Mouse (Mus musculus) embryonic facial prominence, embryonic 10.5 days (tissue): ENCODE measurements at regions not wholly inside any gene's neighbourhood (a gene's known extent, or its start where the extent isn't known, plus 50 kb on each side); places are given as distances from the start of the nearest gene placed in this dataset.

ENCODE experiments used
- DNase-seq: peaks from one replicate; pipeline ENCODE4 v3.0.0-alpha.2; 2017; ENCODE audit warnings: low spot score
- H3K27ac ChIP-seq: fragments of 300-500 bp; sonication (generic); replicated peaks from 2 replicates; pipeline ENCODE4 v1.5.1; 2016; ENCODE audit warnings: mild to moderate bottlenecking
- H3K27me3 ChIP-seq: fragments of 300-500 bp; sonication (generic); replicated peaks from 2 replicates; pipeline ENCODE4 v1.6.1; 2016; ENCODE audit warnings: low read depth, mild to moderate bottlenecking; ENCODE audit not compliant: poor library complexity, severe bottlenecking
- H3K36me3 ChIP-seq: fragments of 300-500 bp; sonication (generic); replicated peaks from 2 replicates; pipeline ENCODE4 v1.6.1; 2016; ENCODE audit warnings: mild to moderate bottlenecking, moderate library complexity
- H3K4me1 ChIP-seq: fragments of 300-500 bp; sonication (generic); 2 replicates; pipeline ENCODE4 v1.6.1; 2016
- H3K4me3 ChIP-seq: fragments of 300-500 bp; sonication (generic); 2 replicates; pipeline ENCODE4 v1.5.1; 2016; ENCODE audit warnings: mild to moderate bottlenecking, moderate library complexity
- H3K9me3 ChIP-seq: fragments of 300-500 bp; sonication (generic); 2 replicates; pipeline ENCODE4 v1.6.1; 2016; ENCODE audit warnings: mild to moderate bottlenecking
- WGBS: fragments of 180-500 bp; shearing (Covaris S2); methylation state at CpG from one replicate; pipeline ENCODE4 v1.1.7; 2016; 5-methylcytosine and 5-hydroxymethylcytosine counted together

DNA sequence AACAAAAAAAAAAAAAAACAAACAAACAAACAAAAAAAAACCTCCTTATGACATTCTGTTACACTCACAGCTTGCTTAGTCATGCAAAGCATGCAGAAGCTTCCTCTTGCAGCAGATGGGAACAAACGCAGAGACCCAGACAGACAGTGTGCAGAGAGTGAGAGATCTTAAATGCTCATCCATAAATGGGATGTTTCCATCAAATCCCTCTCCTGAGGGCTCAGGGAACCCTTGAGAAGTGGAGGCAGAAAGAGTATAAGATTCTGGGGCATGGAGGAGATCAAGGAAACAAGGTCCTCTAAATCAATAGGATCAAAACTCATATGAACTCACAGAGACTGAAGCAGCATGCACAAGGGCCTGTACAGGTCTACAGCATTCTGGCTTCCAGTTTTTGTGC, 52.5 kb downstream of the Adm start:
- no peaks in the 10 kb centered on the region for H3K9me3 ChIP-seq
- 91% methylated on average over 1 of the region's 1 CpGs for WGBS

DNA sequence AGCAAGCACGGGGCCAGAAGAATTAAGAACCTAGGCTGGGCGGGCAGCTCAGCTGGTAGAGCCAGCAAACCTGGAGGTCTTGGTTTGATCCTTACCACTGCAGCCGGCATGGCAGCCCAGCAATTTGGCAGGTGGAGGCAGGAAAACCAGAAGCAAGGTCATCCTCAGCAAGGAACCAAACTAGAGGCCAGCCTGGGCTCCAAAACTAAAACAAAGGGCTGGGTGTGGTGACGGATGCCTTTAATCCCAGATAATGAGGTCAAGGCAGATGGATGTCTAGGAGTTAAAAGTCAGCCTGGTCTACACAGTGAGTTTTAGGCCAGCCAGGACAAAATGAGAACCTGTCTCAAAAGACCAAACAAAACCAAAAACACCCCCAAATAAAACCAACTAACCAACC, 55.5 kb downstream of the Adm start:
- Histone ChIP-seq H3K4me1 (no peaks in the 10 kb centered on the region), H3K9me3 (no peaks in the 10 kb centered on the region), H3K36me3 (no peaks in the 10 kb centered on the region), H3K27me3 (no peaks in the 10 kb centered on the region), H3K4me3 (no peak overlapping the region), H3K27ac (no peak overlapping the region)
- WGBS = 76% methylated on average over 4 of the region's 4 CpGs
- no peak for DNase-seq

More for the DNA sequence above, 52.5 kb downstream of the Adm start:
- no peak for DNase-seq
- peaks cover 4% of the 10 kb centered on the region; the same call in 1 of the 2 replicates for H3K4me1 ChIP-seq
- H3K4me3 ChIP-seq = no peak overlapping the region
- no peak overlapping the region for H3K27ac ChIP-seq
- no peaks in the 10 kb centered on the region for H3K36me3 ChIP-seq
- no peaks in the 10 kb centered on the region for H3K27me3 ChIP-seq

DNA sequence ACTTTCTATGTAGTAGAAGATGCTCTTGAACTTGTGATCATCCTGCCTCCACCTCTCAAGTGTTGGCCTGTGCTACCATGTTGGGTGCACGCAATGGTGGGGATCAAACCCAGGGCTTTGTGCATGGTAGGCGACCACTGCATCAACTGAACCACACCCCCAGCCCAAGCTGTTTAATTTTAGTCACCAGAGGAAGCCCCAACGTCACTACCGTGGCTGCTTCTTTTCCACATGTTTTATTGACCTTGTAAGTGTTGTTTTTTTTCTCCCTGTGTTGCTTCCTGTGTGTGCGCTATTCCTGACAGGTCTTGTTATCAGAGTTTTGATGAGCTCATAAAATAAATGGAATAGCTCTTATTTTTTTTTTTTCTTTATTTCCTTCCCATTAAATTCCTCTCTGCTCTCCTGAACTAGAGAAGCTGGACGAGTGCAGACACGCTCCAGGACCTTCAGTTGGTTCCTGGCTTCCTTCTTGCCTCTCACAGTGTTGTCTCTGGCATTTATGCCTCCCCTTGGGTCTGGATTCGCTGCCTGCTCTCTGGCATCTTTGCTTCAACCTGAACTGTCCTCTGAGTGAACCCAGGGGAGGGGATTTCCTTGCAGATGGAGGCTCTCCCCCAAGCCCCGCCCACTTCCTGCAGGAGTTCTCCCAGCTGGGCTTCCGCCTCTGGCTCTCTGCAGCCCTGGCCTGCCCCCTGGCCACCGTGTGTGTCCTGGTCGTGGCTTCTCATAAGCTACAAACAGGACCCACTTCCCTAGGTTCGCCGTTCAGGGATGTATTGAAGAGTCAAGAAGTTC, 61.6 kb downstream of the Adm start:
- Histone ChIP-seq H3K4me3 (peak overlapping the region; percentile 26; the same call in 1 of the 2 replicates), H3K27ac (peak overlapping the region; percentile 77), H3K36me3 (no peaks in the 10 kb centered on the region), H3K4me1 (peaks cover 18% of the 10 kb centered on the region), H3K9me3 (no peaks in the 10 kb centered on the region), H3K27me3 (no peaks in the 10 kb centered on the region)
- peak; percentile 88 for DNase-seq
- WGBS = 41% methylated on average over 14 of the region's 14 CpGs

DNA sequence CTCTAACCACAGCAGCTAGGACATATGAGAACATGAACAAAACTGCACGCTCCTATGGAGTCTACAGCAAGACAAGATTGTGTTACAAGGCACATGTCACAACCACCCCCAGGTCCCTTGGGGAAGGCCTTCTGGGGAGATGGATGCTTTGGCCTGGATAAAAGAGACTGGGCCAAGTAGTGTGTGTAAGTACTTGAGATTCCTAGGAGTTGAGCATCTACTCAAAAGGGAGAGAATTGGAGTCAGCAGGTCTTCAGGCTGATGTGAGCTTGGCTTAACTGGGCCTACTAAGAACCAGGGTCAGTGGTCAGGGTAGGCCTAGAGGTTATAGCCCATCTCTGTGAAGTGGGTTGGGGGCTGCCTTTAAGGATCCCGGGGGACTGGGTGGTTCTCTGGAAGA, 62.8 kb downstream of the Adm start:
- H3K27me3 ChIP-seq = no peaks in the 10 kb centered on the region
- no peak for DNase-seq
- H3K36me3 ChIP-seq = no peaks in the 10 kb centered on the region
- 91% methylated on average over 2 of the region's 2 CpGs for WGBS
- no peaks in the 10 kb centered on the region for H3K9me3 ChIP-seq
- no peak overlapping the region for H3K4me3 ChIP-seq
- H3K27ac ChIP-seq = no peak overlapping the region
- H3K4me1 ChIP-seq = peaks cover 18% of the 10 kb centered on the region

DNA sequence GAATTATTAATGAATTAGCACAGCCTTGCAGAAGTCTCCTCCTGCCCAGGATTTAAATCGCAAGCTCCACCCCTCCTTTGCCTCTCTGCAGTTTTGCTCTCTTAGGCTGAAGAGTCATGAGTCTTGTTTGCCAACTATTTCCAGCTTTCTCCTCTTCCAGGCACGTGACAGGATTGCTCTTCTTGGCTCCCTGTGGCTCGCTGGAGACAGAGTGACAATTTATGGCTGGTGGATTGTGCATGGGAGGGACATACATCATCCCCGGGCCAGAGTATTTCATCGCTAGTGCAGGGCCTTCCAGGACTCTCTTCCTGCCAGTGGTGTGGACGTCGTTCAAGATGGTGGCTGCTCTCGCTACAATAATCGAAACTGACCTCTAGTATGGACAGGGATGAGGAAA, 63.4 kb downstream of the Adm start:
- H3K36me3 ChIP-seq = no peaks in the 10 kb centered on the region
- H3K9me3 ChIP-seq = no peaks in the 10 kb centered on the region
- peaks cover 18% of the 10 kb centered on the region for H3K4me1 ChIP-seq
- H3K27ac ChIP-seq = no peak overlapping the region
- no peaks in the 10 kb centered on the region for H3K27me3 ChIP-seq
- no peak for DNase-seq
- WGBS = 94% methylated on average over 9 of the region's 9 CpGs
- H3K4me3 ChIP-seq = no peak overlapping the region

DNA sequence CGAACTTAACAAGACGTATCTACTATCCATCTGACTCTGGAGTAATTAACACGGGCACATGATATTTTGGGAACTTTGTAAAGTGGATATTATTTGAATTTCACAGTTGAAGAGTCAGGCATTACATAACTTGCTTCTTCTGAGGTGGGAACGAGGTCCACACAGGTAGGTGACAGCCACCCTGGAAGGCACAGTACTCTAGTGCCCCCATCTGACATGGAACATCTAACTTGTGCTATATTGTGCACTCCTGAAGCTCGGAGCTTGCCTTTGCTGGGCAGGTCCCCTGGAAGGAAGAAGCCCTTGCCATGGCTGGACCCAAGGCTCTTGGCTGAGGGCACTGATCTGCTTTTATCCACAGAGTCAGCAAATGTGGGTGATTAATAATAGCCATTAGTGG, 66.8 kb downstream of the Adm start:
- Histone ChIP-seq H3K4me1 (peaks cover 10% of the 10 kb centered on the region), H3K9me3 (no peaks in the 10 kb centered on the region), H3K27me3 (no peaks in the 10 kb centered on the region), H3K27ac (no peak overlapping the region), H3K4me3 (no peak overlapping the region), H3K36me3 (no peaks in the 10 kb centered on the region)
- DNase-seq = no peak
- 79% methylated on average over 5 of the region's 5 CpGs for WGBS

DNA sequence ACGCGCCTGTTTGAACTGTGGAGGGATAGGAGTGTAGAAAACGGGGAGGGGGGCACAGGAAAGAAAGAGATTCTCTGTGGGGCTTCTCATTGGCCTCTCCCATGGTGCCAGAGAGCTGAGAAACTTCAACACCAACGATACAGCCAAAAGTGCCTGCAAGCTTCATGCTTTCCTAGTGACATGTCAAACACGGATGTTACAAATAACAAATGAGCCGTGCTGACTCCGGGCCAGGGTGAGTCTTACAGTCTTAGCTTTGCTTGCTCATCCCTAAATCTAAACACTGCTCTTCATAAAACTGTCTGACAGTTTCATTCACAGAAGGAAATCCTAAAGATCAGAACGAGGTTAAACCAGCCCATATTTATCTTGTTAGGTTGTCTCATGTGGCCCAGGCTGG, 68.3 kb downstream of the Adm start:
- WGBS = 90% methylated on average over 8 of the region's 8 CpGs

DNA sequence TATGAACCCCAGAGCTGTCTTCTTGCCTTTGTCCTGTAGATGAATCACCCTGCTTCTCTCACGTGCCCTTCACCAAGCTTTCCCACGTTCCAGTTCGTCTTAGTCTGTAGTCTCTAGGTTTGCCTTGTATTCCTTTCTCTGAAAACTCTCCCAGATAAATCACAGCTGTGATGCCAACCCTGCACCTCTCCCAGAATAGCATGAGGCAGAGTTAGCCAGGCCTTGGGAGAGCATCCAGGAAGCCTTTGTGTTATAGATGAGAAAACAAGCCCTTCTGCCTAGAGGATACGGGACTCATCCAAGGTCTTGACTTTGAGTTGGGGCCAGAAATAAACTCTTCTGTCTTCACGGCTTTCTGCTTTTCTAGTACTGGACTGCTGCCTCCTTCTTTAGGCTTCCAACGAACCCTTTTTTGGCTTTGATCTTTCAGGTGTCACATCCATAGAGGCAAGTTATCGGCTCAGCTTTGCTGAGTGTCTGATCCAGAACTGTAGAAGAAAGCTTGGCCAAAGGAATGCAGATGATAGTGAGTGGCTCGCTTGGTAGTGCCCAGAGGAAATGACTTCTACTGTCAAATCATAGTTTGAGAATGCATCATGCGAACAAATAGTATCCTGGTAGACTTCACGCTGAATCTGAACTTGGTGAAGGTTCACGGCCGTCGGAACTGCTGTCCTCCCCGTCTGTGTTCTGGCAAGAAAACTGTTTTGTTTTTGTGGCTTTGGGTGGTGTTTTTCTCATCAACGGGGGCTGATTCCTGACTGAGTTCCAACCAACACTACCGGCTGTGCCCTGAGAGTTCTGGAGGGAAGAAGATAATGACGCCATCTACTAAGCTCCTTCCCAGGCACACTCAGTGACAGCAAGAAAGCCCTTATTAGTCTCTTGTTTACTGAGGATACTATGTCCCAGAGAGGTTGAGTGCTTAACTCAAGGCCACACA, 69.5 kb upstream of the Ampd3 start:
- no peak overlapping the region for H3K27ac ChIP-seq
- no peaks in the 10 kb centered on the region for H3K36me3 ChIP-seq
- H3K4me1 ChIP-seq = no peaks in the 10 kb centered on the region
- no peak for DNase-seq
- no peak overlapping the region for H3K4me3 ChIP-seq
- H3K9me3 ChIP-seq = no peaks in the 10 kb centered on the region
- WGBS = 87% methylated on average over 17 of the region's 17 CpGs
- no peaks in the 10 kb centered on the region for H3K27me3 ChIP-seq

More for the DNA sequence above, 68.3 kb downstream of the Adm start:
- Histone ChIP-seq H3K36me3 (no peaks in the 10 kb centered on the region), H3K4me1 (no peaks in the 10 kb centered on the region), H3K27me3 (no peaks in the 10 kb centered on the region), H3K9me3 (no peaks in the 10 kb centered on the region), H3K27ac (no peak overlapping the region), H3K4me3 (no peak overlapping the region)
- no peak for DNase-seq

DNA sequence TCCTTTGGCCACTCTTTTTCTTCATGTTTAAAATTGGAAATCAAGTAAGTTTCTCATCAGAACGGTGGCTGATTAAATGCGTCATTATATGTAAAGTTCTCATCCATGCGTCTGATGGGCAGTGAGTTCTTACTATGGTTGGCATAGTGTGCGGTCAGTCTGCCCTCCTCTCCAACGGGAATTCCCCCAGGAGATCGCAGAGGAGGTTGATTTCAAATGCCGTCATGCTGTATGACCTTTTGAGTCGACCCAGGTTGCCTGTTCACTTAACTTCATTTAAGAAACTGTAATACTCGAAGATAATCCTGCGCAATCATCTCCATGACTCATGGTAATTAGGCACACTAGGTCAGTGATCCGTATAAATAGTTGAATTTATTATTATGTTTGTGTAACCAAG, 68.4 kb upstream of the Ampd3 start:
- H3K27ac ChIP-seq = no peak overlapping the region
- no peaks in the 10 kb centered on the region for H3K36me3 ChIP-seq
- no peaks in the 10 kb centered on the region for H3K9me3 ChIP-seq
- H3K27me3 ChIP-seq = no peaks in the 10 kb centered on the region
- H3K4me1 ChIP-seq = no peaks in the 10 kb centered on the region
- WGBS = 82% methylated on average over 11 of the region's 11 CpGs
- DNase-seq = no peak
- H3K4me3 ChIP-seq = no peak overlapping the region

DNA sequence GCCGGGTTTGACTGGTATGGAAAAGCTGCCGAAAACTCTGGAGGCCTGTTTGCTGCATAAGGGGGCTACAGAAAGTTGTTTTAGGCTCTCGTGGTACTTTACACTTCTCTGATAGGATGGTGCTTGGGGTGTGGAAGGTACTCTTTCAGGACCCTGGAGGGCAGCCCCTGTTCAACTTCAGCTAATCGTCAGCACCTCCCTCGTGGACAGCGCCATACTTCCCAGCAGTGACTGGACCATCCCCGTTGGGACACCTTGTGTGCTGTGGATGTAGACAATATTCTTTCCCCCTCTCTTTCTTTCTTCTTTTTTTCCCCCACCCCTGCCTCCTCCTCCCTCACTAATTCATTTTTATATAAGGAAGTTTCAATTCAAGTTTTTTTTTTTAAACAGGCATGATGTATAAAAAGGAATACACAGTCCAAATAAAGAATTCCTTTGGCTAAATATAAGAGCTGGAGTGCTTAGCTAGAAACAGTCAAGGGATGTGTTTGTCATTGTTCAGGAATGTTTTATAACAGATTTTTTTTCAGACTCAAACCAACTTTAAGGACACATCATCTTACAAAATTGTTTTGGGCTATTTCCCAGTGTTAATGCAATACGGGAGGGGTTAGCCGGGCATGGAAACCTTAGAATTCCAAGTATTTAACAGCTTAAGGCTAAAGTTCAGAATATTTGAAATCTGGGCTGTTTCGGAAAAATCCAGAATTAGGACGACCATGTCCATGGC, 66.2 kb upstream of the Ampd3 start:
- Histone ChIP-seq H3K27me3 (no peaks in the 10 kb centered on the region), H3K27ac (no peak overlapping the region), H3K4me3 (no peak overlapping the region), H3K36me3 (no peaks in the 10 kb centered on the region), H3K9me3 (no peaks in the 10 kb centered on the region), H3K4me1 (0 out of 2 replicates have a peak, but pooled peaks cover 4% of the 10 kb centered on the region)
- 62% methylated on average over 11 of the region's 11 CpGs for WGBS
- DNase-seq = peak; percentile 77

DNA sequence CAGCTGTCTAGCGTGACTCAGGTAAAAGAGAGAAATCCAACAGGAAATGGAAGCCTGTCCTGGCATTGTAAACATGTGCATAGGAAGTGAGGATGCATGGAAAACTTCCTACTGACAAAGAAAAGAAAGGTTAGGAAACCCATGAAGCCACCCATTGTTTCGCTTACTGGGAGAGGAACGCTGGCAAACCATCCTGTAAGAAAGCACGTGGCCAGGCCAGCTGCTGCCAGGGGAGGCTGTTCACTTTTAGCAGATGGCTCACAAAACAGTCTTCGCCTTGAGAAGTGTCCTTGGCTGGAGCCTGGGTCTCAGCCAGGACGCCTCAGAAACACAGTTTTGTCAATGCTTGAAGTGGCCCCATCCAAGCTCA, 65.6 kb upstream of the Ampd3 start:
- Histone ChIP-seq H3K9me3 (no peaks in the 10 kb centered on the region), H3K4me3 (no peak overlapping the region), H3K4me1 (0 out of 2 replicates have a peak, but pooled peaks cover 4% of the 10 kb centered on the region), H3K36me3 (no peaks in the 10 kb centered on the region), H3K27me3 (no peaks in the 10 kb centered on the region), H3K27ac (no peak overlapping the region)
- no peak for DNase-seq
- WGBS = 79% methylated on average over 6 of the region's 6 CpGs

DNA sequence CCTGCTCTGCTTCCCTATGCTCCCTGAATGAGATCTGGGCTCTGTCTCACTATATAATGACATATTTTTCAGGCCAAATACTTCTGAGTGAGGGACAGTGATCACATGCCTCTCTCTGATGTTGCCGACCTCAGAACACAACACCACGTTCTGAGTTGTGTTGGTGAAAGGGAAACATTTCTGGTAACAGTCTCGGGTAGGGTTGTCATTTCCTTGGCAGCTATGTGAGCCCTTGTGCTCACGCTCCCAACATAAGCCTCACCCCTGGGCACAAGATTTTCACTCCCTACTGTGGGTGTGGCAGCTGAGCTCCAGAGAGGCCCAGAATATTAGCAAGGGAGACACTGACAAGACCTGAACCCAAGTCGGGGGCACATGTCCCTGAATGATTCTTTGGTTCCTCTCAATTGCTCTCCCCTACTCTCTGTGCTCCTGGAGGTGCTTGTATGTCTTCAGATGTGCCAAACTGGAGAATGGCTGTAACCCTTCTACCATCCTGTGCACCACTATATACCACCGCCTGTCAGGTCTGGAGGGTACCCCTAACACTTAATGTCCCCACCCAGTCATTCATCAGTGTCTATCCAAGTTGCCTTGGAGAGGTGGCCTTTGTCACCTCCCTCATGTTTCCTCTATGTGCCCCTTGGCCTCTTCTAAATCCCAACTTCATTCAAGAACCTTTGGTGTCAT, 62.5 kb upstream of the Ampd3 start:
- H3K36me3 ChIP-seq = no peaks in the 10 kb centered on the region
- WGBS = 86% methylated on average over 6 of the region's 6 CpGs
- no peak for DNase-seq
- H3K27ac ChIP-seq = no peak overlapping the region
- peaks cover 12% of the 10 kb centered on the region for H3K4me1 ChIP-seq
- no peak overlapping the region for H3K4me3 ChIP-seq
- no peaks in the 10 kb centered on the region for H3K27me3 ChIP-seq
- H3K9me3 ChIP-seq = no peaks in the 10 kb centered on the region
